Mouse (Mus musculus): ENCODE data around the gene Pard6b. TPM values are rescaled to one million over a fixed set of nuclear protein-coding genes. Genes with fewer than 3 reads are reported as not detected.

Pard6b gene
- polyA plus RNA-seq, 1 experiment = not detected

DNA sequence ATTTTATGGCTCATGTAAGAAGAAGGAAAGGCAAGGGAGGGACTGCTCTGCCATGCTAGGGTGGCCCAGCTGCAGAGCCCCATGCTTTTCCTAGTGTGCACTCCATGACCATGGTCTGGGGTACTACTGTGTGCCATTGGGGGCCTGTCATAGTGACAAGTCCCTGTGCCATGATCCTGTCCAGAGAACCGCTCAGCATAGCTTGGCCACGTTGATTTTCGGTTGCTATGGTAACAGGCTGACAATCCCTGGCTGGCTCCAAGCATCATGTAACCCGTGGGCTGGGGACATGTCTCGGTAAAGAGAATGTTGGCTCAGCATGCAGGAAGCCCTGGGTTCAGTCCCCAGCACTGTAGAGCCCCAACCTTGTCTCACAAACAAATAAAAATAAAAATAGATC, 63.0 kb downstream of the Pard6b start:
- no peak overlapping the region for H3K27ac ChIP-seq (ENCODE audit: insufficient read depth, low read depth, low read length)
- H3K4me1 ChIP-seq (ENCODE audit: control insufficient read depth, insufficient read depth, low read length) = peaks cover 5% of the 10 kb centered on the region; the same call in 1 of the 2 replicates
- TF ChIP-seq POLR2A (IDR thresholded peaks at IDR 0.05; ENCODE audit: borderline replicate concordance, low read depth, low read length) = no peak
- TF ChIP-seq CTCF (IDR thresholded peaks at IDR 0.05; ENCODE audit: low read depth, low read length) = no peak
- H3K4me3 ChIP-seq (ENCODE audit: insufficient read depth, low read length) = no peak overlapping the region

- Histone ChIP-seq H3K4me3 (ENCODE audit: insufficient read depth, low read length) (no peak overlapping the region), H3K27ac (ENCODE audit: insufficient read depth, low read depth, low read length) (no peak overlapping the region), H3K4me1 (ENCODE audit: control insufficient read depth, insufficient read depth, low read length) (peaks cover 5% of the 10 kb centered on the region; the same call in 1 of the 2 replicates)
- TF ChIP-seq POLR2A (IDR thresholded peaks at IDR 0.05; ENCODE audit: borderline replicate concordance, low read depth, low read length) (no peak), CTCF (IDR thresholded peaks at IDR 0.05; ENCODE audit: low read depth, low read length) (no peak)
Observed at GRCm38 (mm10) chr2:168145437-168145836, 64.6 kb downstream of the Pard6b start.

DNA sequence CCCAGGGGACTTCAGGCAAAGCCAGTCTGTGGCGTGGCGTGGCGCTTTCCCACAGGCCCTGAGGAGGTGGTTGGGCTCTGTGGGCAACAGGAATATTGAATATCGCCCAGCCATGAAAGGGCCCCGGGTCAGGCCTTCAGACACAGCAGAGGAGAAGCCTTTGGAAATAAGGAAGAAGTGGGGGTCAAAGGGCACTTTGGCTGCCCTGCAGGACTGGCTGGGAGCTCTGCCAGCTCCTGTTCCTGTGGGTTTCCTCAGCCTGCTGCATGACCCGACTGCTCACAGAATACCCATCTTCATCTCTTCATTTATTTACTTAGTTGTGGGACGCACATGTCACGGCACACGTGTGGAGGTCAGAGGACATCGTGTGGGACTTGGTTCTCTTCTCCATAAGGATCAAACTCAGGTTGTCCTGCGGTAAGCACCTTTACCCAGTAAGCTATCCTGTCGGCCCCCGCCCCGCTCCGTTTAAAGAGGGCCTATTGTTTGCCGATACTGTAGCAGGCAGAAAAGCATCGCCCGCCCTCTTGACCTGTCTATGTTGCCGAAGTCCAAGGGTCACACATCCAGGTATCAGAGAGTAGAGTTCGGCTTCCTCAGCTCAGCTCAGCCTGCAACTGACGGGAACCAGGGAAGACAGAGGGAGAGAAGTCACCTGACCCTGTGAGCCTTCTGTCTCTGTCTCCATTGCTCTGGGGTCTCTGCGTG, 67.1 kb downstream of the Pard6b start:
- no peak for TF ChIP-seq CTCF (IDR thresholded peaks at IDR 0.05; ENCODE audit: low read depth, low read length)
- no peak for TF ChIP-seq POLR2A (IDR thresholded peaks at IDR 0.05; ENCODE audit: borderline replicate concordance, low read depth, low read length)
- Histone ChIP-seq H3K4me3 (ENCODE audit: insufficient read depth, low read length) (no peak overlapping the region), H3K4me1 (ENCODE audit: control insufficient read depth, insufficient read depth, low read length) (peaks cover 5% of the 10 kb centered on the region; the same call in 1 of the 2 replicates), H3K27ac (ENCODE audit: insufficient read depth, low read depth, low read length) (no peak overlapping the region)

DNA sequence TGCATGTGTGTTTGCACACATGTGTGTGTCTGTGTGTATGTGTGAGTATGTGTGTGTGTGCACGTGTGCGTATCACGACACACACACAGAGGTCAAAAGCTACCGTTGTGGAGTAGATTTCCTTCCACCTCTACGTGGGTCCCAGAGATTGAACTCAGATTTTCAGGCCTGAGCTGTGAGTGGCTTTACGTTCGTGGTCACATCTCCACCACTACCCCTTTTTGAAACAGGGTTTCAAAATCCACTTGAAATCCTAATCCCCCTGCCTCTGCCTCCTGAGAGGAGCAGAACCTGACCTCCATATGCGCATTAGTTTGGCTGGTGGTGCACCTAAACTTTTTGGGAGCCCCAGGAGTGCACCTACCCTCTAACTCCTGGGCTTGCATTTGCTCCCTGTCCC, 68.4 kb downstream of the Pard6b start:
- Histone ChIP-seq H3K4me1 (ENCODE audit: control insufficient read depth, insufficient read depth, low read length) (peaks cover 5% of the 10 kb centered on the region; the same call in 1 of the 2 replicates), H3K27ac (ENCODE audit: insufficient read depth, low read depth, low read length) (no peak overlapping the region), H3K4me3 (ENCODE audit: insufficient read depth, low read length) (no peak overlapping the region)
- TF ChIP-seq CTCF (IDR thresholded peaks at IDR 0.05; ENCODE audit: low read depth, low read length) (no peak), POLR2A (IDR thresholded peaks at IDR 0.05; ENCODE audit: borderline replicate concordance, low read depth, low read length) (no peak)

Other genes starting within 250 kb of the Pard6b start
- gene Ptpn1, start 148.9 kb upstream of the Pard6b start, polyA plus RNA-seq (2012; ENCODE audit: insufficient read depth, insufficient read length, missing spikeins) = 84.4 and 94.5 TPM in 2 replicates
- gene Ripor3, start 70.4 kb upstream of the Pard6b start, polyA plus RNA-seq (2012; ENCODE audit: insufficient read depth, insufficient read length, missing spikeins) = not detected in 2 replicates
- 15.9 and 16.3 TPM in 2 replicates for gene Adnp, start 126.1 kb downstream of the Pard6b start, polyA plus RNA-seq (2012; ENCODE audit: insufficient read depth, insufficient read length, missing spikeins)
- 33.3 and 35.3 TPM in 2 replicates for gene Gm20716, start 149.4 kb downstream of the Pard6b start, polyA plus RNA-seq (2012; ENCODE audit: insufficient read depth, insufficient read length, missing spikeins)
- 94.1 and 124 TPM in 2 replicates for gene Dpm1, start 149.6 kb downstream of the Pard6b start, polyA plus RNA-seq (2012; ENCODE audit: insufficient read depth, insufficient read length, missing spikeins)
- gene Mocs3, start 149.6 kb downstream of the Pard6b start, polyA plus RNA-seq (2012; ENCODE audit: insufficient read depth, insufficient read length, missing spikeins) = 5.3 and 6.5 TPM in 2 replicates
- not detected in 2 replicates for gene Kcng1, start 200.7 kb downstream of the Pard6b start, polyA plus RNA-seq (2012; ENCODE audit: insufficient read depth, insufficient read length, missing spikeins)